Mouse (Mus musculus): ENCODE measurements at regions not wholly inside any gene's neighbourhood (a gene's known extent, or its start where the extent isn't known, plus 50 kb on each side); places are given as distances from the start of the nearest gene placed in this dataset.

GRCm38 (mm10) chr4:32162694-32163240 is 75.8 kb upstream of the Bach2 start:
- TF ChIP-seq POLR2AphosphoS5 (IDR thresholded peaks at IDR 0.05; ENCODE audit: borderline replicate concordance, low read depth, low read length) (no peak), RAD21 (IDR thresholded peaks at IDR 0.05; ENCODE audit: low read depth, low read length) (no peak)

All from MEL (cell line).